Mouse (Mus musculus): ENCODE measurements around the gene Gm10057.
"Not testable (repeated sequence)": the region's sequence is repeated elsewhere in the genome, so short reads cannot be mapped to it uniquely, and the experiment has no call there.

Gene Gm10057

GRCm38 (mm10) chrX:154054939-154055338 is at the start of gene Gm10057:
Gene Gm10057, minus strand, starts transcription at chrX:154055039.
- DNase-seq: not testable (repeated sequence)

- not testable (repeated sequence) for DNase-seq
These were observed 21.1 kb downstream of the Gm10057 start, which contains the start of gene 4921511M17Rik for GRCm38 (mm10) chrX:154033727-154034126. Gene 4921511M17Rik, minus strand, starts transcription at chrX:154033827.

DNA sequence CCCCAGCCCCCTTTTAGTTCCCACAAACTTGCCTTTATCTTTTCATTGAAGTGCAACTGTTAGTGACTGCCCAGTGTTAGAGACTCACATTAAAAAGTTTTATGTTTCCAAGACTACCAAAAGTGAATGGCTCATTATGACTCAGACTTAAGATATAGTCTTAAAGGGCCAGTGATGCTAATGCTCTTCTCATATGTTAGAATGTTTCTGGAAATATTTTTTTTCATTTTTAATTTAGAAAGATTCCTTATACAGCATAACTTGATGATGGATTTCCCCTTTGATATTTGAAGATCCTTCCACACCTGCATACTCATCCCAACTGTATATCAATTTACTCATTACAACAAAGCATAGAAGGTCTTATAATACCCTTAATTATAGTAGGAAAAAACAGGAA is 42.3 kb downstream of the Gm10057 start, which contains the start of gene Samt1:
Samt1 (minus strand) TSS at position 101 of the 400 bp plus-strand sequence.
- not testable (repeated sequence) for DNase-seq

Data from lung, postnatal 14 days (tissue).